Mouse (Mus musculus) brain, adult 2 months (tissue): ENCODE results near the gene Kif4.

Experiments
- DNase-seq: peaks from one replicate; pipeline ENCODE4 v3.0.0; 2011; ENCODE audit warnings: low read depth, low spot score

The Kif4 gene

DNA sequence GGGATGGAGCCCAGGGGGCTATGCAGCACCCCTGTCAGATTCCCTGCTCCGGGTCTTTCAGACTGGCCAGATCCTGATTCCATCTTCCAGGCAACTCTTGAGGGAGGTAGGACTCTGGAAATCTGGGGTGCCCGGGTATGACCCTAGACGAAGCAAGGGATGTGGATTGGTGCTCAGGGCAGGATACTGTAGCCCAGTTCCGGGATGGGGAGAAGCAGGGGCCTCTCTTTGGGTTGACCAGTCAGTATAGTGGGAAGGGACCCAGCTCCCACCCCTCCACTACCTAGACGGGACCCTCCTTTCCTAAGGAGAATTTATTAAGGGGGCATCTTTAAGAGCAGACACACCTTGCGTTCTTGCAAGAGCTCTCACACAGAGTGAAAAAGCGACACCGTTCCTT is 104.7 kb downstream of the Kif4 start:
- no peak for DNase-seq

DNA sequence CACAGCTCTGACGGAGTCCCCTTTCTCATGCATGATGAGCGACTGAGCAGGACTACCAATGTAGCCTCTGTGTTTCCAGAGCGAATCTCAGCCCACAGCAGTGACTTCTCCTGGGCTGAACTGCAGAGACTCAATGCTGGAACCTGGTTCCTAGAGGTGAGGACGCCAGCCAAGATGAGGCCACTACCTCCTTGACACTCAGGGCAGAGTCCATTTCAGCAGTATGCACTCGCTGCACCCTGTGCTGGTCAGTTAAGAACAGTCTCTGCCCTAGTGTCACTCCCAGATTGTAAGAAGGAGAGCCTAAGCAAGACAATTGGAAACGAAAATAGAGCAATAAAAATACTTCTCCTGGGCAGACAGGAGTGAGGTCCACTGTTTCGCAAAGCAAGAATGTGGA is 108.8 kb downstream of the Kif4 start:
- DNase-seq, result no peak

DNA sequence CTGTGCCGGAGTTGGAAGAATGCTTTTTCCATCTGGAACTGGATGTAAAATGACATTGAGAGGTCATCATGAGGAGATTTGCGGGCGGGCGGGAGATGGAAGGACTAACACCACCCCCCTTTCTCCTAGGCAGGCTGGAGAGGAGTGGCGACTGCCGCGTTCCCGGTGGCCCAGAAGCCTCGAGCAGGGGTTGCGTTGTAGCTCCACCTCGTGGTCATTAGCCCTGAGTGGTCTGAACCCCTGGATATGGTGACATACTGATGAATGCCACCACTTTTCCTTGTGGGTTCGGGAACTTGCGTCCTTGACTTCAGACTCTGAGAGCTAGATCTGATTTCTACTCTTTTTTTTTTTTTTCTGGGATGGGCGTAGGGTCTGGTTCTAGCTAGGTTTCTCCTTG is 113.4 kb downstream of the Kif4 start:
- peak; percentile 80 for DNase-seq

DNA sequence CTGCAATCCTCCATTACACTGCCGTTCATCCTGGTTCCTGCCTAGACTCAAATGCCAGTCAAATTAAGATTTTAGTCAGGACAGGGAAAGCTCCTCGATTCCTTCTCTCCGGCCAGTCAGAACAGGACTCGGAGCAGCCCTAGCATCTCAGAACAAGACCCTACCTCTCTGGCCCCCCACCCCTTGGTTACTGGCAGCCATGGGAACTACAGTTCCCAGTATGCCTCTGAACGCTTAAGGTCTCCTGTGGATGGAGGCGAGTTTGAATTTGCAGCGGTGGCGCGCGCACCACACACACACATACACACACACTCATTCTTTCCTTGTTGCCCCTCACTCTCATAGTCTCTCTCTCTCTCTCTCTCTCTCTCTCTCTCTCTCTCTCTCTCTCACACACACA is 113.9 kb downstream of the Kif4 start:
- peak; percentile 49 for DNase-seq

DNA sequence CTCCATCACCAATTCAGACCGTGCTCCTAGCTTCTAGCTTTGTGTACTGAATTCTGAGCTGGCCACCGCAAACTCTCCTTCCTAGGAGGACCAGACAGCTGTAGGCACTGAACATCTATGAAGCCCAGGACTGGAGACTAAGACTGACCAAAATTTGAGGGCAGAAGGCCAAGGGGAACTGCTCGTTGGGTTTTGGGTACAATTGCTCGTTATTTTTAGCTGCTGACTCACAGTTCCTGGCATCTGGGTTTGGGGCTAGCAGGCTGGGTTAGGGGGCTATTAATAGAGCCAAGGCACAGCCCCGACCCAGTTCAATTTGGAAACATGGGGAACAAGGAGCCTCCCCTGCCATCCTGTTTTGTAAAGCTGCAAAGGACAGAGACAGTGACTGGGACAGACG is 115.2 kb downstream of the Kif4 start:
- peak; percentile 63 for DNase-seq

DNA sequence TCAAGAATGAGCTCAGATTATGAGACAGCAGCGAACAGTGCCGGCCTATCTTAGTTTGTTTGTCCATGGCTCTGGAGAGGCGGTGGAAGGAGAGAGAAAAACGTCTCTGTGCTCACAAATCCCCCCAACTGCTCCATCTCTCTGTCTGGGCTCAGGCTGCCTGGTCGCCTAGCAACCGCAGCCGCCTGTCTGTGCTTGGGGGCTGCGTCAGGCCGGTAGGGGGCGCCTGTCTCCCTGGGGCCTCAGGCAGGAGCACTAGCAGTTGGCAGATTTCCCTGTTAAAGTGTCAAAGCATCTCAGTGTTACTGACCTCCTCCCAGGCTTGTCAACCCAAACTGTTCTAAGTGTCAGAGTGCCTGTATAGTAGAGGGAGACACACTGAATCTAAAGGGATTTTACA is 116.4 kb downstream of the Kif4 start:
- peak; percentile 85 for DNase-seq

DNA sequence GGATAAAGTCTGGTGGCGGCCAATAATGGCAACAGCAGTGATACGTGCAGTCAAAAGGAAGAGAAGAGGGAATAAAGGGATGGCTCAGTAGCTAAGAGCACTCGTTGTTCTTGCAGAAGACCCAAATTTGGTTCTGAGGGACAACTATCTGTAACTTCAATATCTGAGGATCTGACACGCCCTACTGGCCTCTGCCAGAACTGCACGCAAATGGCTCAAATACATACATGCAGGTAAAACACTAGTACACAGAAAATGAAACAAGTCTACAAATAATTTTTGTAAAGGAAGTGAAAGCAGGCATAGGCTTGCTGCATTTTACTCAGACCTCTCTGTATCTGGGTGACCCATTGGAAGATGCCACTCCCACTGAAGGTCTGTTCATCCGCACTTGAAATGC is 140.3 kb downstream of the Kif4 start:
- no peak for DNase-seq

DNA sequence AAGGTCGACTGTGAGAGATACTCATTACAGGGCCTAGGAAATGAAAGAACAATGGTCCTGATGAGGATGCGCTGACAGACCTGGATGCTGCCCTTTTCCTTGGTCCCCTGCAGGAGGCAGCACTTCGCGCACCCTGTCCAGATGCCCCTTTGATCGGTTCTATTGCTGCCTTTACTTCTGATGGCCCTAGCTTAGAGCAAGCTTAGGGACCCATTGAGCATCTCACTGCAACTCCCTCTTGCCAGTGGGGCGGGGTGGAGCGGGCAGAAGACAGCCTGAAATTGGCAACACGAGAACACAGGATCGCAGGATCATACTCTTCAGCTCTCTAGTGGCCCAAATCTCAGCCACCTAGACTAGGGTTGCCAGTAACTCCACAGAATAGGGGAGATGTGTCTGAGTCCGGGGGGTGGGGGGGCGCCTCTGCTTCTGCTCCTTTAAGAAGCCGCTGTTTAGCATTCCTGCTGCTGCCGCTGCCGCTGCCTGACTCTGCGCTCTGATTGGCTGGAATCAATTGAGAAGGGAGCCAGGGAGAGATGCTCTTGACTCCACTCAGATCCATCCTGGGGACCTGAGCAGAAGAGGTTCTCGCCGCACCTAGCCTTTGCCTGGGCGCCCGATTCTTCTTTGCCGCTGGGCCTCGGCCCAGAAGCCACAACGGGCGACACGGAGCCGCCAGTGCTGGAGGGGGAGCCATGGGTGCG is 141.8 kb downstream of the Kif4 start, which contains the start of gene Dlg3:
Gene Dlg3 (plus strand): TSS at position 542 of the 704 bp plus-strand sequence.
- peak; percentile 95 for DNase-seq

DNA sequence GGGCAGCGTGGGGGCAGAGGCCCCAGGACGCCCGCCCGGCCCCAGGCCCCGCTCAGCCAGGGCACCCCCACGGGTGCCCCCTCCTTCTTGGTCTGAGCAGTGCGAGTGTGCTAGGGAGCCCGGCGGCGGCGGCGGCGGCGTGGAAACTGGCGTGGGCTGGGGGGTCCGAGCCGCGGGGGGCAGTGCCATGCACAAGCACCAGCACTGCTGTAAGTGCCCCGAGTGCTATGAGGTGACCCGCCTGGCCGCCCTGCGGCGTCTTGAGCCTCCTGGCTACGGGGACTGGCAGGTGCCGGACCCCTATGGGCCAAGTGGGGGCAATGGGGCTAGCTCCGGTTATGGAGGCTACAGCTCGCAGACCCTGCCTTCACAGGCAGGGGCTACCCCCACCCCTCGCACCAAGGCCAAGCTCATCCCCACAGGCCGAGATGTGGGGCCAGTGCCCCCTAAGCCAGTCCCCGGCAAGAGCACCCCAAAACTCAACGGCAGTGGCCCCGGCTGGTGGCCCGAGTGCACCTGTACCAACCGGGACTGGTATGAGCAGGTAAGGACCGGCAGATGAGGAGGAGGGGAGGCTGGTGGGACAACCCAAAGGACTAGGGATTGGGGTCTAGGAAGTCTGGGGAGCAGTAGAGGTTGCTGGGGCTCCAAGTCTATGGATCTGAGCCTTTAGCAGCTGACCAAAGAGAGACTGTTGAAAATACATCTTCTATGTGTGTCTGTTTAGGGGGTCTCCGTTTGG is 142.5 kb downstream of the Kif4 start:
- DNase-seq, result no peak

DNA sequence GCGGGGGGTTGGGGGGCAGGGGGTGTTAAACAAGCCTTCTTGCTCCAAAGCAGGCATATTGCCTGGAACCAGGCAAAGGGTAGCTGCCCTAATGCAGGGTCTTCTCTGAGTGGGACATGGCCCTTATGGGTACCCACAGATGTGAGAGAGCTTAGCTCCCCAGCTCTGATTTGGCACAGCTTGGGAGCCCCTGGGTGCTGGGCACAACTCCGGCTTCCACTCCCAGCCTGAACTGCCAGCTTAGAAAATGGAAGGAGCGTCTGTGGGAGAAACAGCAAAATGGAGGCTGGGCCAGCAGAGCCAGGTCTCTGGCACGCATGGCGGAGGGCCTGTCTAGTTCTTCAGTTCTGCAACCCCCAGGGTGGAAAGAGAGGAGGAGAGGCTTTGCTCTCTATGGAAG is 143.7 kb downstream of the Kif4 start:
- DNase-seq, result peak; percentile 43

DNA sequence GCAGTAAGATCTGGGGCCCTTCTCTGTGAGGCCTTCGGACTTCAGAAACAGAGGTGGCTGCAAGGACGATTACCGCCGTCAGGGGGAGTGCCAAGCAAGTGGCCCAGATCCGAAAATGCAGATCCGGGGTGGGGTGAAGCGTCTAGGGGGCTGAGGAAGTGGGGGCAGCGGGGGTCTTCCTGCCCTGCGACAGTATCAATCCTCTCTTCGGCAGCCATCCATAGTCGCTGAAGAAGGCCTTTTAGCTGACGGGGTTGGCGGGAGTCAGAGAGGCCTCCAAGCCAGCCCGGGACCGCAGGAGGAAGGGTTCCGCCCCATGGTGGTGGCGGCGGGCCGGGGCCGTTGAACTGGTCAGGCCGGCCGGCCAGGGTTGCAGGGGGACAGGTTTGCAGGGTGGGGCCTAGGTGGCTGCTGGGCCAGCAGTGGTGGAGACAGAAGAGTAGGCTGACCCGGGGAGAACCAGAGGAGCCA is 148.8 kb downstream of the Kif4 start:
- DNase-seq, result peak; percentile 62

DNA sequence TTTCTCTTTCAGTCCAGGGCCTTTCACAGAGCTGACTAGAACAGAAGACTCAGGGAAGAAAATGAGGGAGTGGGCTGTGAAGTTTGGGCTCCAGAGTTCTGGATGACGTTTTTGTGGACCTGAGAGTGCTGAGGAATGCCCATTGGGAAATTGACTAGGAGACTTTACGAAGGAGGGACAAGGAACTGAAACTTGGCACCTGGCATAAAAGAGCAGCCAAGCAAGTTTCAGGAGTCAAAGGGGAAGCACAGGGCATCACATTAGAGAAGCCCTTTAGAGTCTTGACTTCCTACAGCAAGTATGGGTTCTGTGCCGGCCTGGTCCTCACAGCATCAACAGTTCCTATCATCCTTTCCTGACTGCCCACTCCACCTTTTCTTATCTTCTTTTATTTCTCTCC is 149.9 kb downstream of the Kif4 start:
- DNase-seq, result no peak

DNA sequence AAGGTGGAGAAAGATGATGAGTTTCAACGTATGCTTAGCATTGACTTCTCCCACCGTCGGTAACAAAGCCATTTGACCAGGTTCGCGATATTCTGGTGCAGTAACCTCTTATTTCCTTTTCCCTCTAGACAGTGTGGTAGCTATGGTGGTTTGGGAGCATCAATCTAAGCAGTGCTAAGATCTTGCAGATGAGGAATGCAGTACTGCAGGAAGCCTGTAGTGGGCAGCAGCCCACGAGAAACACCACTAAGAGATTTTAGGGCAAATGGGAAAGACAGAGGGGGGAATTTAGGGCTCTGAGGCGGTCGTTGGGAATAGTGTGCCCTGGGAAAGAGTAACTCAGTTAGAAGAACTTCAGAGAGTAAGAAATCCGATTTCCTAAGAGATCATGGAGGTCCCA is 151.0 kb downstream of the Kif4 start:
- peak; percentile 82 for DNase-seq
